Mouse (Mus musculus) bone marrow macrophage, adult 2 months (primary cell): ENCODE measurements around the gene H2-DMa. TPM values are rescaled to one million over a fixed set of nuclear protein-coding genes. Genes with fewer than 3 reads are reported as not detected.
A peak's percentile ranks its signal among the peaks of the same experiment; 100 is the strongest.

Source experiments
- H3K27ac ChIP-seq: 2 replicates; pipeline ENCODE4 v1.5.1; 2012; ENCODE audit warnings: low read depth, low read length; ENCODE audit not compliant: insufficient read depth
- H3K4me1 ChIP-seq: 2 replicates; pipeline ENCODE4 v1.6.1; 2012; ENCODE audit warnings: low read length; ENCODE audit not compliant: control insufficient read depth, insufficient read depth
- H3K4me3 ChIP-seq: 2 replicates; pipeline ENCODE4 v1.5.1; 2012; ENCODE audit warnings: mild to moderate bottlenecking, low read length, moderate library complexity; ENCODE audit not compliant: insufficient read depth
- CTCF ChIP-seq: IDR thresholded peaks from 2 replicates; pipeline ENCODE4 v1.5.1; 2012; ENCODE audit warnings: low read depth, mild to moderate bottlenecking, low read length, moderate library complexity
- POLR2A ChIP-seq: IDR thresholded peaks from 2 replicates; pipeline ENCODE4 v1.6.1; 2012; ENCODE audit warnings: mild to moderate bottlenecking, low read depth, low read length, borderline replicate concordance
- polyA plus RNA-seq: library from polyadenylated mRNA; stranded (reverse); fragments of >200 nt; gene quantifications from 2 replicates; pipeline ENCODE4 v1.2.4, GENCODE M21; 2012; ENCODE audit not compliant: missing spikeins, insufficient read depth, insufficient read length

H2-DMa gene
- polyA plus RNA-seq, 1 experiment, result 206 TPM

GRCm38 (mm10) chr17:34116736-34117370, 2.5 kb upstream of the H2-DMa start:
- Histone ChIP-seq H3K27ac (peak overlapping the region; percentile 69), H3K4me1 (peaks cover 22% of the 10 kb centered on the region), H3K4me3 (peak overlapping the region; percentile 92)
- no peak for TF ChIP-seq CTCF
- TF ChIP-seq POLR2A, result no peak

DNA sequence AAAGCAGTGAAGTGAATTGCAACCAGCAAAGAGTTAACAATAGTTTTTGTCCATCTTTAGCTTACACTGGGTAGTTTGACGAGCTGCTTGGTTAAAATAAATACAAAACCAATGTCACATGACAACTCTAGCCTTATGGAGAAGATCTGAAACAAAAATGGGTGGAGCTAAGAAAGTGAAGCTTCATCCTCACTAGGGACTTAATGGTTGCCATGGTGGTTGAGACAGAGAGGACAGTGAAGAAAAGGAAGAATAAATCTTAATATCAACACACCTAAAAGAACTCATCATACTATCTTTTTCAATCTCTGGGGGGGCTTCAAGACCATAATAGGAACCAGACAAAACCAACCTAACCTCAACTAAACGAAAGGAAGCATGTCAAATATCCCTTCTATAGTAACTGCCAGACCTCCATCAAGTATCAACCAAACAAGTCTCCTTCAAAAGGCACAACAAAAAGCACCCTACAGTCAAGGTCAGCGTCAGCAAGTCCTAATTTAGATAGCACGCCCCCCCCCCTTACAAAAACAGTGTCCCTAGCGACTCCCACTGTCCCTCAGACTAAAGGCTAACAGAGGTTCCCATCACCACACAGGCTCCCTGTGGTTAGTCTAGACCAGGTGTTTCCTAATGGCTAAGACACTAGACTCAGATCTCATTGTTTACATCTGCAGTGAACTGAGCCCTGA, 1.8 kb upstream of the H2-DMa start:
- peak overlapping the region; percentile 92 for H3K4me3 ChIP-seq
- H3K4me1 ChIP-seq, result peaks cover 22% of the 10 kb centered on the region
- H3K27ac ChIP-seq, result peak overlapping the region; percentile 69
- TF ChIP-seq POLR2A, result no peak
- TF ChIP-seq CTCF, result no peak

- peaks cover 22% of the 10 kb centered on the region for H3K4me1 ChIP-seq
- peak overlapping the region; percentile 92 for H3K4me3 ChIP-seq
- peak overlapping the region; percentile 75 for H3K27ac ChIP-seq
- TF ChIP-seq POLR2A (no peak), CTCF (no peak)
These were observed 1.0 kb upstream of the H2-DMa start for GRCm38 (mm10) chr17:34118113-34118872.

DNA sequence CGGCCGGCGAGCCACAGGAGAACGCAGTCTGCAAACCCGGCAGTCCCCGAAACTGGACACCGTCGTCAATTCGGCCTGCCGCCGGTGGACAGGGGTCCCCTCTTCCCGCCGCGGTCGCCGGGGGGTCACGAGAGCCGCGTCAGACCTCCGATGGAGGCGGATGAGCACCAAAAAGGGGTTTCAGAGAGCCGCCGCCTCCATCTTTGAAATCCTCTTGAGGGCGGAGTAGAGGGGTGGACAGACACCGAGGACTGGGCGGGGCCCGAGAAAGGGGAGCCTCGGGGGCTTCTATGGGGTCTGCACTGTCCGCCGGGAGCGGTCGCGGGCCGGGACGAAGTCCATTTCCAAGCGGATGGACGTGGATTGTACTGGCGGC, 480 bp upstream of the H2-DMa start:
- H3K4me1 ChIP-seq, result peaks cover 18% of the 10 kb centered on the region
- H3K4me3 ChIP-seq, result peak overlapping the region; percentile 92
- peak overlapping the region; percentile 75 for H3K27ac ChIP-seq
- no peak for TF ChIP-seq CTCF
- TF ChIP-seq POLR2A, result no peak

DNA sequence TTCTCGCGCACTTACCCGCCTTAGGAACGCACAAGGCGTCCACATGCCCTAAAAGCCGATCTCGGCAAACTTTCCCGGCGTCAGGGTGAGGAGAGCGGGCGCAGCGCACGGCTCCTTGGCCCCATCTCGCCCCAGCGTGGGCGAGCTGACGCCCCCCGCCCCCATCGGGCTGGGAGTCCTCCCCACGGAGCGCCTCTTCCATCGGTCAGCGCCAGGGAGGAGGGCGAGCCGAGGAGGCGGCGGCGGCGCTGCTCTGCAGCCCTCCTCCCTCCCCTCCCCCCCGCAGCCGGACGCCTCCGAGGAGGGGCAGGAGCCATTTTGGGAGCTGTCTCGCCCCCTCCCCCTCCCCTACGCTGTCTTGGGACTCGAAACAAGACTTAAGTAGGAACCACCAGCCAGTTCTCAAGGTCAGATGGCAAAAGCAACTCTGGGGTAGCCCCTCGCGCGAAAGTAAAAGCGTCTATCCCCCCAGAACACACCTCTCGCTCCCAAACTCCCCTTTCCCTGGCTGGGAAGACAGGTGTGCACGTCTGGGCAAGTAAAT, 911 bp downstream of the H2-DMa start:
- peak; percentile 16; the same call in 1 of the 2 replicates for TF ChIP-seq POLR2A
- TF ChIP-seq CTCF, result no peak
- peak overlapping the region; percentile 100 for H3K27ac ChIP-seq
- H3K4me3 ChIP-seq, result peak overlapping the region; percentile 87
- H3K4me1 ChIP-seq, result peaks cover 6% of the 10 kb centered on the region

GRCm38 (mm10) chr17:34120814-34121171, 1.5 kb downstream of the H2-DMa start:
- Histone ChIP-seq H3K4me3 (peak overlapping the region; percentile 87), H3K4me1 (peaks cover 5% of the 10 kb centered on the region), H3K27ac (peak overlapping the region; percentile 100)
- no peak; the same call in 1 of the 2 replicates for TF ChIP-seq POLR2A

DNA sequence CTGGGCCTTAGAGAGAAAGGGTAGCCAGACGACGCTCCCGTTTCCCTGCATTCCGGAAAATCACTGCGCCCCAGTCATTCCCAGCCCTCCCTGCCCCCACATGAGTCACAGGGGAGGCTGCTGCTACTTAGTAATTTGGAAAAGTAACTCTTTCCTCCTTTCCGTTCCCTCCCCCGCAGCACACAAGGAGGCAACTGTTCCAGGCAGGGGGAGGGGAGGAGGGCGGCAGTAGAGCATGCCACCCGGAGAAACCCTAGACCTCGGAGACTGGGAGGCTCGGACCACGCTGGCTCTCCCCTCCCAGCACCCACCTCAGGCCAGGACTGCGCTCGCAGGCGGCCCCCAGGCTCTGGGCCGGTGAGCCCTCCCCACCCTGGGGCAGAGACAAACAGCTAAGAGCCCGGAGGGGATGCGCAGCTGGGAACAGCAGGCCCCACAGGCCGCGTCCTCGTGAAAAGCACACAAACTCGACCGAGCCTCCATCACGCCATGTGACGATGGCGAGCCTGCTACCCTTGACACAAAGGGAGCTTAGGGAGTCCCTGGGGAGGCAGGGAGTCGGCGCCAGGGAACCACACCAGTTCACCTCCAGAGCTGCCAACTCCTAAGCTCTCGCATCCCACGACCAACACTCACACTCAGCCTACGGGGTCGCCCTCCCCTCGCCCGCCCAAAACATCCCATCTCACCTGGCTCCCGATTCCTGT, 2.0 kb downstream of the H2-DMa start:
- TF ChIP-seq POLR2A (no peak), CTCF (no peak)
- Histone ChIP-seq H3K4me1 (peaks cover 9% of the 10 kb centered on the region), H3K4me3 (peak overlapping the region; percentile 87), H3K27ac (peak overlapping the region; percentile 100)

GRCm38 (mm10) chr17:34121879-34122187, 2.5 kb downstream of the H2-DMa start:
- Histone ChIP-seq H3K4me3 (peak overlapping the region; percentile 87), H3K4me1 (peaks cover 14% of the 10 kb centered on the region), H3K27ac (peak overlapping the region; percentile 100)
- TF ChIP-seq POLR2A, result no peak
- no peak for TF ChIP-seq CTCF

DNA sequence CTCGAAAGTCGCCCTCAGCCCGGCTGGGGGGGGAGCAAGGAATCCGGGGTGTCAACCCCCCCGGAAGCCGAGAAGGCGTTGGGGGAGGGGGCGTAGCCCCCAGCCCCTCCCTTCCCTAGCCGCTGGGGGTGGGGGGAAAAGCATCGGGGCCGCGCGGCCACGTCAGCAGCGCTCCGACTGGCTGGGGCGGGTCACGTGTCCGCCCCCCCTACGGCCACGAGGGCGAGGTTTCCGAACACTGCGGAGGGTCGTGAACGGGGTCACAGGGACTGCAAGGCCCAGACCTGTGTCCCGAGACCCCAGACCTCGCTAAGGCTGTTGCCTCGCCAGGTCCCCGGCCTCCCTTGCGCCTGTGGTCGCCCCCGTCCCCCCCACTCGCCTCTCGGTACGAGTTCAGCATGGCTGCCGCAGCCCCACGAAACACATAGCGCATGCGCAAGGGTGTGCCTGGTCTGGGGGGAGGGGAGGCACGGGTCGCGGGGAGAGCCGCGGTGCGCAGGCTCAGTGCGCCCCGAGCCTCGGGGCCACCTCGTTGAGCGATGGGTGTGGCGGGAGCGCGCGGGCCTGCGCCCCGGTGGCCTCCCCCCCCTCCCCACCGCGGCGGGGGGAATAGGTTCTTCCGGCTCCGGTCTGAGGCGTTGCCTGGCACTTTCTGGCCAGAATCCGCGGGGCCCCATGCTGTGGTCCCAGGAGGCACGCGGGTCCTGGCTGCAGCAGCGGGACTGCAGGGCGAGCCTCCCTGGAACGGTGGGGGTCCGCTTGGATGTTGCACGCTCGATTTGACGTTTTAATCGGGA, 3.0 kb downstream of the H2-DMa start, which contains the start of gene Brd2:
TSS of gene Brd2 (minus strand) at position 447 of the 797 bp plus-strand sequence.
- peak within 1 kb of the TSS; percentile 87 for H3K4me3 ChIP-seq
- peaks cover 19% of the 10 kb centered on the region for H3K4me1 ChIP-seq
- H3K27ac ChIP-seq, result peak within 1 kb of the TSS; percentile 100
- no peak for TF ChIP-seq POLR2A
- no peak for TF ChIP-seq CTCF
